In genomic region chr19:58395785-58396603, GRCm38 (mm10) we compare ENCODE assay signal across 8 mouse cellular contexts. TPM values are rescaled to one million over a fixed set of nuclear protein-coding genes. Genes with fewer than 3 reads are reported as not detected.
DNase-seq lines count a peak whose midpoint lies in the region; ATAC-seq and TF ChIP-seq lines count a peak whose summit lies in the region.
"Had no signal": no experiment of that assay in that cellular context is flagged by ENCODE, and none has a peak within 500 bp of the region (broad histone marks: within the 10 kb centered on the region; RNA-seq: fewer than 3 reads in every experiment).

No protein-coding gene starts in this region.

- H3K4me1 ChIP-seq in midbrain, embryonic 11.5 days (ENCODE audit: control insufficient read depth, insufficient read depth, low read length): peaks cover 7% of the 10 kb centered on the region
- H3K4me1 ChIP-seq in midbrain, embryonic 15.5 days: peaks cover 11% of the 10 kb centered on the region
- H3K4me1 ChIP-seq in hindbrain, embryonic 11.5 days (replicated peaks; ENCODE audit: control insufficient read depth, insufficient read depth, low read length): peaks cover 8% of the 10 kb centered on the region; the same call in 1 of the 2 replicates
- H3K4me1 ChIP-seq in liver, embryonic 14.5 days (replicated peaks; ENCODE audit: control insufficient read depth in 2 of 2, insufficient read depth in 2 of 2, low read length in 1 of 2): peaks cover 0 to 4% of the 10 kb centered on the region in 2 experiments; a peak in 1 of 4 replicates
- H3K4me1 ChIP-seq in thymus, adult 2 months (replicated peaks; ENCODE audit: control insufficient read depth, insufficient read depth, low read length): peaks cover 15% of the 10 kb centered on the region

- no peaks in the 10 kb centered on the region for H3K9me3 ChIP-seq in midbrain, embryonic 11.5 days (ENCODE audit: control insufficient read depth, low read length)
- H3K9me3 ChIP-seq in midbrain, embryonic 15.5 days: no peaks in the 10 kb centered on the region
- no peaks in the 10 kb centered on the region for H3K9me3 ChIP-seq in hindbrain, embryonic 11.5 days (ENCODE audit: control insufficient read depth, low read length)
- no peaks in the 10 kb centered on the region for H3K9me3 ChIP-seq in liver, embryonic 14.5 days (ENCODE audit: control insufficient read depth, low read length)
- H3K9me3 ChIP-seq: heart, embryonic 12.5 days had no signal

- TF ChIP-seq POLR2A in thymus, adult 2 months (IDR thresholded peaks at IDR 0.05; ENCODE audit: control insufficient read depth, extremely low read depth, insufficient read depth, low read length, poor library complexity): no peak

- H3K4me3 ChIP-seq in midbrain, embryonic 11.5 days (ENCODE audit: low read depth, low read length): no peak overlapping the region
- H3K4me3 ChIP-seq in midbrain, embryonic 15.5 days: no peak overlapping the region
- no peak overlapping the region for H3K4me3 ChIP-seq in hindbrain, embryonic 11.5 days (ENCODE audit: low read depth, low read length)
- H3K4me3 ChIP-seq in liver, embryonic 14.5 days (ENCODE audit: insufficient read depth in 1 of 2, low read depth in 2 of 2, low read length in 2 of 2): no peak overlapping the region
- no peak overlapping the region for H3K4me3 ChIP-seq in thymus, adult 2 months (ENCODE audit: control insufficient read depth, insufficient read depth, low read length)
- H3K4me3 ChIP-seq: heart, embryonic 12.5 days had no signal

- 52% methylated on average over 16 of the region's 16 CpGs for WGBS in midbrain, embryonic 11.5 days
- 48% methylated on average over 16 of the region's 16 CpGs for WGBS in midbrain, embryonic 15.5 days
- WGBS in hindbrain, embryonic 11.5 days: 32% methylated on average over 16 of the region's 16 CpGs
- 59% methylated on average over 16 of the region's 16 CpGs for WGBS in liver, embryonic 14.5 days (ENCODE audit: insufficient replicate concordance)
- WGBS in thymus, adult 2 months: 67% methylated on average over 16 of the region's 16 CpGs

- no peaks in the 10 kb centered on the region for H3K27me3 ChIP-seq in midbrain, embryonic 11.5 days (ENCODE audit: control insufficient read depth, insufficient read depth, low read length)
- no peaks in the 10 kb centered on the region for H3K27me3 ChIP-seq in midbrain, embryonic 15.5 days (replicated peaks)
- no peaks in the 10 kb centered on the region for H3K27me3 ChIP-seq in hindbrain, embryonic 11.5 days (ENCODE audit: control insufficient read depth, insufficient read depth, low read length)
- no peaks in the 10 kb centered on the region for H3K27me3 ChIP-seq in liver, embryonic 14.5 days (ENCODE audit: control insufficient read depth, insufficient read depth, low read length)
- H3K27me3 ChIP-seq in thymus, adult 2 months (ENCODE audit: control insufficient read depth, insufficient read depth, low read length): no peaks in the 10 kb centered on the region
- H3K27me3 ChIP-seq: heart, embryonic 12.5 days had no signal

- 0 out of 2 replicates have a peak overlapping the region, but pooled peaks have one; percentile 6 for H3K9ac ChIP-seq in midbrain, embryonic 11.5 days (ENCODE audit: low read length)
- no peak overlapping the region for H3K9ac ChIP-seq in midbrain, embryonic 15.5 days
- H3K9ac ChIP-seq in hindbrain, embryonic 11.5 days (ENCODE audit: low read depth, low read length): peak overlapping the region; percentile 49
- H3K9ac ChIP-seq in liver, embryonic 14.5 days (replicated peaks): no peak overlapping the region
- H3K9ac ChIP-seq: heart, embryonic 12.5 days had no signal

- H3K4me2 ChIP-seq in midbrain, embryonic 11.5 days: 0 out of 2 replicates have a peak overlapping the region, but pooled peaks have one; percentile 16
- no peak overlapping the region for H3K4me2 ChIP-seq in midbrain, embryonic 15.5 days
- peak overlapping the region; percentile 11; the same call in 1 of the 2 replicates for H3K4me2 ChIP-seq in hindbrain, embryonic 11.5 days (replicated peaks; ENCODE audit: low read depth, low read length)
- peak overlapping the region; percentile 36 for H3K4me2 ChIP-seq in liver, embryonic 14.5 days (ENCODE audit: low read depth)
- H3K4me2 ChIP-seq: heart, embryonic 12.5 days had no signal

- H3K27ac ChIP-seq in midbrain, embryonic 11.5 days (ENCODE audit: low read depth, low read length): peak overlapping the region; percentile 64
- H3K27ac ChIP-seq in midbrain, embryonic 15.5 days: no peak overlapping the region
- peak overlapping the region; percentile 78 for H3K27ac ChIP-seq in hindbrain, embryonic 11.5 days (ENCODE audit: low read depth, low read length)
- H3K27ac ChIP-seq in liver, embryonic 14.5 days: peak overlapping the region; percentile 37
- H3K27ac ChIP-seq in thymus, adult 2 months (ENCODE audit: control insufficient read depth, insufficient read depth, low read length): no peak overlapping the region

- ATAC-seq in midbrain, embryonic 11.5 days (ENCODE audit: low FRiP score): peak; percentile 71; the same call in 1 of the 2 replicates
- no peak for ATAC-seq in midbrain, embryonic 15.5 days (replicated peaks)
- ATAC-seq in hindbrain, embryonic 11.5 days (ENCODE audit: low FRiP score): peak; percentile 72
- ATAC-seq in liver, embryonic 14.5 days (ENCODE audit: insufficient read depth): peak; percentile 57; the same call in 1 of the 2 replicates

- TF ChIP-seq EP300 in liver, embryonic 14.5 days (IDR thresholded peaks at IDR 0.05; ENCODE audit: low read depth): no peak

- DNase-seq in midbrain, embryonic 11.5 days (ENCODE audit: low spot score, missing footprints): peak; percentile 91
- peak; percentile 60 for DNase-seq in hindbrain, embryonic 11.5 days (ENCODE audit: low spot score)
- DNase-seq in liver, embryonic 14.5 days (ENCODE audit: low read depth in 3 of 3, low spot score in 3 of 3): peak; percentile 23 to 37 (median 36)
- DNase-seq in left cerebral cortex, adult 9 months (ENCODE audit: low spot score in 2 of 2): no peak
- DNase-seq in thymus, adult 2 months: no peak
- DNase-seq in gastrocnemius, adult 18-20 months (ENCODE audit: low spot score): no peak

- TF ChIP-seq CTCF in liver, embryonic 14.5 days (IDR thresholded peaks at IDR 0.05; ENCODE audit: low read depth): no peak
- no peak for TF ChIP-seq CTCF in thymus, adult 2 months (IDR thresholded peaks at IDR 0.05; ENCODE audit: borderline replicate concordance, control insufficient read depth, extremely low read depth, insufficient read depth, low read length, poor library complexity)

- H3K36me3 ChIP-seq in midbrain, embryonic 11.5 days (ENCODE audit: control insufficient read depth, insufficient read depth, low read length): no peaks in the 10 kb centered on the region
- no peaks in the 10 kb centered on the region for H3K36me3 ChIP-seq in midbrain, embryonic 15.5 days (replicated peaks)
- H3K36me3 ChIP-seq in hindbrain, embryonic 11.5 days (ENCODE audit: control insufficient read depth, insufficient read depth, low read length): no peaks in the 10 kb centered on the region
- no peaks in the 10 kb centered on the region for H3K36me3 ChIP-seq in liver, embryonic 14.5 days (replicated peaks; ENCODE audit: control insufficient read depth, insufficient read depth, low read depth)
- H3K36me3 ChIP-seq in thymus, adult 2 months (ENCODE audit: control insufficient read depth, insufficient read depth, low read length): no peaks in the 10 kb centered on the region
- H3K36me3 ChIP-seq: heart, embryonic 12.5 days had no signal

RNA-seq across cellular contexts. Expression of gene Gfra1, which starts 59.7 kb away (rescaled TPM):
- 26.7 and 28.5 TPM in 2 replicates for polyA plus RNA-seq in midbrain, embryonic 11.5 days (2014; fragmentation: Nextera tagmentation; extraction: Ambion mirVana)
- 42.6 and 44.0 TPM in 2 replicates for polyA plus RNA-seq in midbrain, embryonic 15.5 days (2015; fragmentation: Nextera tagmentation; extraction: Ambion mirVana)
- 30.6 and 42.2 TPM in 2 replicates for polyA plus RNA-seq in hindbrain, embryonic 11.5 days (2014; fragmentation: Nextera tagmentation; extraction: Ambion mirVana)
- 2.7 and 2.9 TPM in 2 replicates for polyA plus RNA-seq in liver, embryonic 14.5 days (2012; rRNA removed)
- polyA plus RNA-seq in liver, embryonic 14.5 days (2014; fragmentation: Nextera tagmentation; extraction: Ambion mirVana): 3.8 and 4.6 TPM in 2 replicates
- polyA plus RNA-seq in thymus, adult 2 months (2012; rRNA removed): 6.1 and 7.0 TPM in 2 replicates
- 1 to 10 TPM; 3.4 to 3.5 TPM for total RNA-seq in gastrocnemius, adult 18-20 months (2021)

Comparison
In these comparisons a context has a peak if more than half of its experiments do, and no peak if none do; other contexts are left out.
1. H3K27ac ChIP-seq: peak in midbrain, embryonic 11.5 days (single experiment), hindbrain, embryonic 11.5 days (single experiment) and liver, embryonic 14.5 days (single experiment); none in midbrain, embryonic 15.5 days (single experiment) and thymus, adult 2 months (single experiment).
2. H3K9ac ChIP-seq: peak in midbrain, embryonic 11.5 days (single experiment) and hindbrain, embryonic 11.5 days (single experiment); none in midbrain, embryonic 15.5 days (single experiment) and liver, embryonic 14.5 days (single experiment).
3. DNase-seq: peak in midbrain, embryonic 11.5 days (single experiment), hindbrain, embryonic 11.5 days (single experiment) and liver, embryonic 14.5 days (3 of 3); none in left cerebral cortex, adult 9 months (0 of 2), thymus, adult 2 months (single experiment) and gastrocnemius, adult 18-20 months (single experiment).